Mouse (Mus musculus) liver, embryonic 14.5 days (tissue): ENCODE data around the gene Tle4.

Experiments used
- CTCF ChIP-seq: IDR thresholded peaks from 2 replicates; pipeline ENCODE4 v1.5.1; 2016; ENCODE audit warnings: antibody characterized with exemption, low read depth, control low read depth
- EP300 ChIP-seq: IDR thresholded peaks from 2 replicates; pipeline ENCODE4 v1.6.1; 2016; ENCODE audit warnings: antibody characterized with exemption, low read depth

- no peak for TF ChIP-seq CTCF
- no peak for TF ChIP-seq EP300
These were observed 165.4 kb downstream of the Tle4 start for GRCm38 (mm10) chr19:14432436-14432835.
